Mouse (Mus musculus) intestine, postnatal 0 days (tissue): ENCODE data around the gene Tspyl2. TPM values are rescaled to one million over a fixed set of nuclear protein-coding genes. Genes with fewer than 3 reads are reported as not detected.
"Not testable (repeated sequence)": the region's sequence is repeated elsewhere in the genome, so short reads cannot be mapped to it uniquely, and the experiment has no call there.

Experiments used
- ATAC-seq: fragments of 200-750 bp; cut with Nextera tagmentation; 2 replicates; pipeline ENCODE4 v1.8.0; 2017; ENCODE audit warnings: mild to moderate bottlenecking, moderate TSS enrichment, moderate library complexity
- H3K27ac ChIP-seq: fragments of 300-500 bp; sonication (generic); 2 replicates; pipeline ENCODE4 v1.5.1; 2014; ENCODE audit warnings: mild to moderate bottlenecking, low read depth, low read length, moderate library complexity
- H3K27me3 ChIP-seq: fragments of 300-500 bp; sonication (generic); replicated peaks from 2 replicates; pipeline ENCODE4 v1.6.1; 2014; ENCODE audit warnings: low read length, mixed read lengths; ENCODE audit not compliant: control insufficient read depth, insufficient read depth
- H3K36me3 ChIP-seq: fragments of 300-500 bp; sonication (generic); 2 replicates; pipeline ENCODE4 v1.6.1; 2014; ENCODE audit warnings: mild to moderate bottlenecking, moderate library complexity; ENCODE audit not compliant: control insufficient read depth, insufficient read depth
- H3K4me1 ChIP-seq: fragments of 300-500 bp; sonication (generic); replicated peaks from 2 replicates; pipeline ENCODE4 v1.6.1; 2014; ENCODE audit warnings: antibody characterized with exemption, low read length, mixed read lengths; ENCODE audit not compliant: control insufficient read depth, insufficient read depth
- H3K4me2 ChIP-seq: fragments of 300-500 bp; sonication (generic); replicated peaks from 2 replicates; pipeline ENCODE4 v1.6.1; 2014; ENCODE audit warnings: low read depth, mild to moderate bottlenecking, moderate library complexity
- H3K4me3 ChIP-seq: fragments of 300-500 bp; sonication (generic); 2 replicates; pipeline ENCODE4 v1.5.1; 2014; ENCODE audit warnings: low read depth, low read length
- H3K9ac ChIP-seq: fragments of 300-500 bp; sonication (generic); 2 replicates; pipeline ENCODE4 v1.6.1; 2014; ENCODE audit warnings: mild to moderate bottlenecking, low read depth, low read length
- H3K9me3 ChIP-seq: fragments of 300-500 bp; sonication (generic); 2 replicates; pipeline ENCODE4 v1.6.1; 2016; ENCODE audit warnings: mixed run types; ENCODE audit not compliant: control insufficient read depth
- CTCF ChIP-seq: sonication (generic); IDR thresholded peaks from 2 replicates; pipeline ENCODE4 v1.5.1; 2016; ENCODE audit warnings: low read depth, mild to moderate bottlenecking, control low read depth, antibody characterized with exemption, moderate library complexity
- WGBS: fragments of 180-500 bp; shearing (Covaris S2); extraction: QIAGEN DNeasy Blood & Tissue Kit; methylation state at CpG from one replicate; pipeline ENCODE4 v1.1.7; 2014; 5-methylcytosine and 5-hydroxymethylcytosine counted together
- polyA plus RNA-seq: library from polyadenylated mRNA; unstranded; fragments of >200 nt; fragmentation: Nextera tagmentation; extraction: Ambion mirVana; gene quantifications from 2 replicates; pipeline ENCODE4 v1.2.1, GENCODE M21; 2015

Tspyl2 gene
- polyA plus RNA-seq, 1 experiment from 2014 or later = 6.5 TPM

DNA sequence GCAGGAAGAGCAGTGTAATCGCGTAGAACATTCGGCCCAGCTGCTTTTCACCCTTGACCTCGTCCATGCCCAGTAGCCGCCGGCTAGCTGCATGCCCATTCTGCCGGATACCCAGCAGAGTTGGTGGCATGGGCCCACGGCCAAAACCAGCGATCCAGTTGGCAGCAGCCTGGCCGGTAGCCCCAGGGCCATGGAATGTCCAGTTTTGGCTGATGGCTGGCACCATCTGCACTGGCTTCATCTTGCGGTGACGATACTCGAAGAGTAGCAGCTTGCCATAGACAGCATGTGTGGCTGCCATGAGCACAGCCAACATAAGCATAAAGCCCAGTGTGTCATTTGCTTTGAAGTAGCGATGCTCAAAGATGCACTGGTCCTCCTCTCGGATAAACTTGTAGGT, 4.4 kb upstream of the Tspyl2 start:
- 91% methylated on average over 15 of the region's 15 CpGs for WGBS

DNA sequence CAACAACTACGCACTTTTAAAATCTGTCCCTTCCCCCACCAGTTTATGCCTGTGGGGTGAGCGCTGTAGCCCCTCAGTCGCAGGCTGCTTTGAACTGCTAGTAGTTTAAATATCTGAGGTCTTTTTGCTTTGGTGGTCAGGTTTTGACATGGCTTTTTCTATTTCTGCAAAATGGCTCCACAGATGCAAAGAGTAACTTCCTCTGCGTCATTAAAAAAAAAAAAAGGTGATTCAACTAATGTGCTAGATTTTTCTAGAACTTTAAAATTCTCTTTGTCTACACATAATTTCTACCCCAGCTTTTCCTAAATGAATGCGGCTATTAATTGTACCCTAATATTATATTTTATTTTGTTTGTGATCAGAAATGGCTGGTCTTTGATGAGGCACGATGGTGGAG, 678 bp upstream of the Tspyl2 start:
- Histone ChIP-seq H3K9me3 (no peaks in the 10 kb centered on the region), H3K4me3 (peak overlapping the region; percentile 57), H3K27me3 (no peaks in the 10 kb centered on the region; the same call in 1 of the 2 replicates), H3K4me1 (no peaks in the 10 kb centered on the region), H3K4me2 (peak overlapping the region; percentile 77), H3K36me3 (0 out of 2 replicates have a peak, but pooled peaks cover 4% of the 10 kb centered on the region), H3K9ac (no peak overlapping the region), H3K27ac (0 out of 2 replicates have a peak overlapping the region, but pooled peaks have one; percentile 66)
- ATAC-seq = no peak
- 33% methylated on average over 6 of the region's 6 CpGs for WGBS
- no peak for TF ChIP-seq CTCF

More for the DNA sequence above, 4.4 kb upstream of the Tspyl2 start:
- no peaks in the 10 kb centered on the region for H3K4me1 ChIP-seq
- H3K4me2 ChIP-seq = no peak overlapping the region
- no peaks in the 10 kb centered on the region; the same call in 1 of the 2 replicates for H3K27me3 ChIP-seq
- TF ChIP-seq CTCF = no peak
- H3K9ac ChIP-seq = no peak overlapping the region
- no peaks in the 10 kb centered on the region for H3K9me3 ChIP-seq
- ATAC-seq = no peak
- H3K4me3 ChIP-seq = no peak overlapping the region
- H3K27ac ChIP-seq = no peak overlapping the region
- no peaks in the 10 kb centered on the region for H3K36me3 ChIP-seq

GRCm38 (mm10) chrX:152341496-152341895, 729 bp downstream of the Tspyl2 start:
- no peak for ATAC-seq
- no peaks in the 10 kb centered on the region; the same call in 1 of the 2 replicates for H3K27me3 ChIP-seq

GRCm38 (mm10) chrX:152336546-152337332, 5.5 kb downstream of the Tspyl2 start:
- Histone ChIP-seq H3K27me3 (no peaks in the 10 kb centered on the region), H3K4me3 (peak overlapping the region; percentile 26), H3K27ac (peak overlapping the region; percentile 66), H3K9me3 (no peaks in the 10 kb centered on the region), H3K4me1 (no peaks in the 10 kb centered on the region), H3K4me2 (peak overlapping the region; percentile 51), H3K9ac (0 out of 2 replicates have a peak overlapping the region, but pooled peaks have one; percentile 26), H3K36me3 (0 out of 2 replicates have a peak, but pooled peaks cover 4% of the 10 kb centered on the region)
- WGBS = 17% methylated on average over 33 of the region's 33 CpGs
- peak; percentile 98 for ATAC-seq
- peak; percentile 34 for TF ChIP-seq CTCF

More at GRCm38 (mm10) chrX:152341496-152341895, 729 bp downstream of the Tspyl2 start:
- Histone ChIP-seq H3K4me2 (peak overlapping the region; percentile 77), H3K9me3 (no peaks in the 10 kb centered on the region), H3K36me3 (0 out of 2 replicates have a peak, but pooled peaks cover 4% of the 10 kb centered on the region), H3K27ac (no peak overlapping the region), H3K4me3 (peak overlapping the region; percentile 57), H3K9ac (no peak overlapping the region), H3K4me1 (no peaks in the 10 kb centered on the region)
- TF ChIP-seq CTCF = no peak
- 41% methylated on average over 11 of the region's 11 CpGs for WGBS

- H3K27ac ChIP-seq, H3K4me1 ChIP-seq, H3K9ac ChIP-seq, H3K9me3 ChIP-seq, H3K27me3 ChIP-seq, H3K36me3 ChIP-seq: not testable (repeated sequence)
- peak overlapping the region; percentile 26; the same call in 1 of the 2 replicates for H3K4me3 ChIP-seq
- peak overlapping the region; percentile 51 for H3K4me2 ChIP-seq
- ATAC-seq = 0 out of 2 replicates have a peak, but pooled peaks have one; percentile 5
- WGBS = 44% methylated on average over 4 of the region's 4 CpGs
Measured at GRCm38 (mm10) chrX:152336123-152336522, 6.1 kb downstream of the Tspyl2 start.

DNA sequence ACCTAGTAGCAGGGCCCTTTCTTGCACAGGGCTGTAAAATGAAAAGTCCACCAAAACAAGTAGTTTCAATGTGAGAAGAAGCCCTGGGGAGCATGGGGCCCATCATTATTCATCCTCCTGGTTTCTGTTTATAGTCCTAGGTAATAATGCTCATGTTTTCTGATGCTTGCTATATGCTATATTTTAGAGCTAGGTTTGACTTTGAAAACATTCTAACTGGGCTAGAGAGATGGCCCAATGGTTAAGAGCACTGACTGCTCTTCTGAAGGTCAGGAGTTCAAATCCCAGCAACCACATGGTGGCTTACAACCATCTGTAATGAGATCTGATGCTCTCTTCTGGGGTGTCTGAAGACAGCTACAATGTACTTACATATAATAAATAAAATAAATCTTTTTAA, 12.8 kb downstream of the Tspyl2 start:
- not testable (repeated sequence) for H3K36me3 ChIP-seq, H3K4me2 ChIP-seq, H3K4me3 ChIP-seq, H3K9me3 ChIP-seq, H3K27me3 ChIP-seq, H3K9ac ChIP-seq, H3K27ac ChIP-seq, H3K4me1 ChIP-seq, ATAC-seq
